Mouse (Mus musculus): Measurements from ENCODE around the gene Syt3.
A peak's percentile ranks its signal among the peaks of the same experiment; 100 is the strongest.

The Syt3 gene

DNA sequence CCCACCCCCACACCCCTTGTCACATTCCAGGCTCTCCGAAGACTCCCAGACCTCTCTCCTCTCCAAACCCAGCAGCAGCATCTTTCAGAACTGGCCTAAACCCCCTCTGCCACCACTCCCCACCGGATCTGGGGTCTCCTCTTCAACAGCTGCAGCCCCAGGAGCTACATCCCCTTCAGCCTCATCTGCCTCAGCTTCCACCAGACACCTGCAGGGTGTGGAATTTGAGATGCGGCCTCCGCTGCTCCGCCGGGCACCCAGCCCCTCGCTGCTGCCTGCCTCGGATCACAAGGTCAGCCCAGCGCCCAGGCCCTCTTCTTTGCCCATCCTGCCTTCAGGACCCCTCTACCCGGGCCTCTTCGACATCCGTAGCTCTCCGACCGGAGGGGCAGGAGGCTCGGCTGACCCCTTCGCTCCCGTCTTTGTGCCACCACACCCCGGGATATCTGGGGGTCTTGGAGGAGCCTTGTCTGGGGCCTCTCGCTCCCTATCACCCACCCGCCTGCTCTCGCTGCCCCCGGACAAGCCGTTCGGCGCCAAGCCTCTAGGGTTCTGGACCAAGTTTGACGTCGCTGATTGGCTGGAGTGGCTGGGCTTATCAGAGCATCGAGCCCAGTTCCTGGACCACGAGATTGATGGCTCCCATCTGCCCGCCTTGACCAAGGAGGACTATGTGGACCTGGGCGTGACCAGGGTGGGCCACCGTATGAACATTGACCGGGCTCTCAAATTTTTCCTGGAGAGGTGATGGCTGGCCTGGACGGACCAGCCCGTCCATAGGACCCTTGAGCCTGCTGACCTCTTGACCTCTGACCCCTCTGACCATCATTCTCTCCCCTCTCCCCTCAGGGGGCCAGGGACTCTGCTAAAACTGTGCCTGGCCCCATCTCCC lies 27.1 kb upstream of the Syt3 start:
- no peak for DNase-seq (ENCODE audit: extremely low read depth, low read depth)

DNA sequence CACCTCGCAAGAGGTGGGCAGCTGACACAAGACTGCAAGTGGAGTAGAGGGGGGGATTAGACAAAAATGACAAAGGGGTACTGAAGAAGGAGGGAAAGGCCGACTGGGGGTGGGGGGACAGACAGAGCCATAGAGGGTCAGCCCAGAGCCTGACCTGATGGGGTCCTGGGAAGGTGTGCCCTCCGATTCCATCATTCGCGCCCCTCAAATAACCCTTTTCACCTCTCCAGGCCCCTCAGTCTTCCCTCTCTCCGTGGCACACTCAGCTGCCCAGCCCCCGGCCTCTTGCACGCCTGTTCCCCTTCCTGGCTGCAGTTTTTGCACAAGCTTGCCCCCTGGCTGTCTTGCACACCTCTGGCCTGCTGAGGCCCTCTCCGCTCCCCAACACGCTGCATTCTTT lies 26.4 kb upstream of the Syt3 start:
- no peak for DNase-seq (ENCODE audit: extremely low read depth, low read depth)

DNA sequence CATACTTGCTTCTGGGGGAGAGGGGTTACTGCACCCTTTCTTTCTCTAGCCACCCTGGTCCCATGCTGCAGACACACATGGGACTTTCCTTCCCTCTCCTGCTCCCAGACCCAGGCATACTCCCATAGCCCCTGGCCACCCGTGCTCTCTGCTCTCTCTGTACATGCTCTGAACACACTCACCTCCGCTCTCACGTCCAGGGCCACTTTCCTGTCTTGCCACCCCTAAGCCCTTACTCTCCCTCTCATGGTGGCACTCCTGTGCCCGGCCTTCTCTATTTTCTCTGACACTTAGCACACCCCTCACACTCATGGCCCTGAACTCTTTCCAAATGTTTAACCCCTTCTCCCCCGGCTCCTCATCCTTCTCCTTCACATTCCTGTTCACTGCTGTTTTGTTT lies 25.9 kb upstream of the Syt3 start:
- no peak for DNase-seq (ENCODE audit: extremely low read depth, low read depth)

DNA sequence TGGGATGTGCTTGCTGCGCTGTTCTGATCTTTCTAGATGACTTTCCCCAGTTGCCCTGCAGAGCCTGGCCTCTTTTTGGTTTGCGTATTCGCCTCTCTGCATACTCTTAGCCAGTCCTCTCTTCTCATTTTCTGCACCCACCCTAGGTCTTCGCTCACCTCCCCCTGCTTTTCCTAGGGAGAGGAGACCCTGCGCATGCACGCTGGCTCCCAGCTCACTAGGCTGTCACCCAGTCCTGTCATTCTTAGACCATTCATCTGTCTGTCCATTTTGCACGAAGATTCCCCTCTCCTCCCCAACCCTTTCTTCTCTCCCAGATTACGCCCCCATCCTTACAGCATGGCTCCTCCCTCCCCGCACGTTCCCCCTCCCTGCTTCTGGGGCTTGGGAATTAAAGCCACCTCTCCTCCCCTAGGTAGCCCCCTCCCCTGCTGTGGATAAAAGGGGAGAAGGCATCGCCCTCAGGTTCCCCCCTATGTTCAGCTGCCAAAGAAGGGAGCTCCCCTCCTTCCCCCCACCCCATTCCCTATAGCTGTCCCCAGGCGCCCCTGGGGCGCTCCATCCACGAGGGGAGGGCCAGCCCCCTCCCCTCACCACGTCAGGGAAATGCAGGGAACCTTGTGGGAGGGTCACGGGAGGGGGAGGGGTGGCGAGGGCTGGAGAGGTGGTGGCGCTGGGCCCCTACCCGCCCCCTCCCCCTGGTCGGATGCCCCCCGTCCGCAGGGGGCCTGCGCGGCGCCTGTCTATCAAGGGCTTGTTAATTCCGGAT lies 24.8 kb upstream of the Syt3 start:
- DNase-seq (ENCODE audit: extremely low read depth, low read depth): no peak

DNA sequence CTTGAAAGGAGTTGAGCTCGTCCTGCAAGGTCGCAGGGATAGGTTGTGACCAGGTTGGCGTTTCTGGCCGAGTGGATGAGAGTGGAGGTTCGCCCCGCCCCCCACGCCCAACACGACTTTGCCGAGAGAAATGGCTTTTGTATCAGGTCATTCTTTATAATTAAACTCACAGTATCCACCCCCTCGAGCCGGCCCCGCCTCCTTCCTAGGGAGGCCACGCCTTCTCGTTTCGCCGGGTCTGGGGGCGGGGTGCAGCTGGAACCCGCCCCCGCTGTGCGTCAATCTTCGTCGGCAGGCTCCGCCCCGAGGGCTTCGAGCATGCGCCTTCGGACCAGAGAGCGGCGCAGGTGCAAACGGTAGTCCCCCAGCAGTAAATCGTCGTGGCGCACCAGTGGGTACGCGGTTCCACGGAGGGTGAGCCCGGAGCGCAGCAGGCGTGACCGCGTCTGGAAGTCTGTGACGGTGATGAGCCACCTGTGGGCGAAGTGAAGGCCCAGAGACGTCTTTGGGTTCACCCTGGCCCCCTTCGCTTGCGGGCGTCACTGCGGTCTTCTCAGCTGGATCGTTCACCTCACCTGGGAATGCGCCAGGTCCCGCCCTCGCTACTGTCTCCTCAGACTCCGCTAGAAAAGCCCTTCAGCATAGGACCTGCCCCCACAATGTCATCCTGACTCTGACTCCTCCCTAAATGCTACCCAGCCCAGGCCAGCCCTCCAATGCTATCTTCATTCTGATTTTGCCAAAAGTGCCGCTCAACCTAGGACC lies 23.8 kb upstream of the Syt3 start:
- DNase-seq (ENCODE audit: extremely low read depth, low read depth): peak; percentile 83

DNA sequence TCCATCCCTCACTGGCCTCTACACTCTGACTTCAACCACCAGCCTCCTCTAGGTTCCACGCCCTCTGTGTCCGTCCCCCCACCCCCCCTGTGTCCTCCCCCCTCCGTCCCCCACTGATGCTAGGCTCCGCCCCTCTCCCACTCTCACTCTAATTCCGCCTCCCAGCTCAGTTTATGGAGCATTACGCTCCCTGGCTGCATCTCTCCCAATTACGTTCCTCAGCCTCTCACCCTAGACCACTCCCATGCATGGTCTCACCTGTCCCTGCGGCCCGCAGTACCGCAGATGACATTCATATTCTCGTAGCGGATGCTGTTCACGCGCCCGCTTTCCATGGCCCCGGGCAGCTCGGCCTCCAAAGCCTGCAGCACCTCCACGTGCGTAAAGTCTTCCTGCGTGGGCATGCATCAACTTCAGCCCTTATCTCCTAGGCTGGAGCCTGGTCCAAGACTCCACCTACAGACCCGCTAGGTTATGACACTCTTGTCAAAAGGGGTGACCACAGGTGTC lies 23.1 kb upstream of the Syt3 start:
- no peak for DNase-seq (ENCODE audit: extremely low read depth, low read depth)

DNA sequence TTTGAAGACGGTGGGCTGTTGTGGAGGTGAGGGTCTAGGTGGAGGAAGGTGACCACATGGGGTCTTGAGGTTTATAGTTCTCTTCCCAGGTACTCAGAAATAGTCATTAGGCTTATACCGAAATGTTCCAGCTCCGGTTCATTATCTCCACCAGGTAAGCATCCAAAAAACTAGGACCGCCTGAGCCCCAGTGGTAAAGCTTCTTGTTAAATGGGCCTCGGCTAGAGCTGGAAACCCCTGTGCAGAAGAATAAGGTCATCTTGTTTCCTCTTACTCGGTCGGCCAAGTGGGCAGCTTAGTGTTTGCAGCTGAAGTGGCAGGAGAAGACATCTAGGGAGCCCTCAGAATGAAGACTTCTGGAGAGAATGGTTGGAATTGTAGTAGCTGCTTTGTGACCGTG lies 11.2 kb upstream of the Syt3 start:
- DNase-seq (ENCODE audit: extremely low read depth, low read depth): no peak

DNA sequence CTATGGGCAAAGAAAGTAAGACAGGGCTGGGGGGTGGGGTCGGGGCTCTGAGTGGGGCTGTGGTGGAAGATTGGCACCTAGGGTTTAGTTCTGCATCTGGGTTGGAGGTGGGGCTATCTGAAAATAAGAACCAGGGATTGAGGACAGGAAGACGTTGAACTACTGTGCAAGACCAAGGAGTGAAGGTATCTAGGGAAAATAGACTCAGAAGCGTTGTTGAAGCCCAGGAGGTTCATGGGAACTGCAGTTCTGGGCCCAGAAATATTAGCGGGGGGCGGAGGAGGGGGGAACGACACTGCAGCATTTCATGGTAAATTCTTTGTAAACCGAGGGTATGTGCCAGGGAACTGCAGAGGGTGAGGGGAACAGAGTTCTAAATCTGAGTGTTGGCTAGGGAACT lies 10.4 kb upstream of the Syt3 start:
- no peak for DNase-seq (ENCODE audit: extremely low read depth, low read depth)

DNA sequence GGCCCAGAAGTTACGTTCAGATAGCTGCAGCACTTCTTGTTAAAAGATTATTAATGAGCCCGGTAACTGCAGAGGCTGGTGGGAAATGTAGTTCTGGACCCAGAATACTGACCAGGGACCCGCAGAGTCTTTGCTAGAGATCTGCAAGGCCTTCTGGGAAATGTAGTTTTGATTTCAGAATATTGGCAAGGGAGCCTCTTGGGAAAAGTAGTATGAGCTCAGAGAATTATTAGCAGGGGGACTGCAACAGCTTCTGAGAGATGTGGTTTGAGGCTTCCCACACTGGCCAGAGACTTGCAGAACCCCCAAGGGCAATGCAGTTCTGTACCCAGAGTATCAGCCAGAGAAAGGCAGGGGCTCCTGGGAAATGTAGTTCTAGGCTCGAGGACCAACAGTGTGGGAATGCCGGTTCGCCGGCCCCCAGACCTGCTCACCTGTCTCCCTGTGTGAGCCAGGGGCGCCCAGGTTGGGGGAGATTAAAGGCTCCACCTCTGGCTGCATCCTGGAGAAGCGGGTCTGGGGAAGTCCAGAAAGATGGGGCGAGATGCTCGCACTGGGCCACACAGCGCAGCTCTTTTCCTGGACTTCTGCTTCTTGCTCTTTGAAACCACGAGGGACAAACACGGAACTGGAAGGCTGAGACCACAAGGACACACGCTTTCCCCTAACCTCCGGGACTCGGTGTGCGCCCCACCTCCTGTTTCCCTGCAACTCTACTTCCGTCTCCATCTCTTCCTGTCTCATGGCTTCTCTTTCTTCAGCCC lies 9.8 kb upstream of the Syt3 start:
- DNase-seq (ENCODE audit: extremely low read depth, low read depth): peak; percentile 96

DNA sequence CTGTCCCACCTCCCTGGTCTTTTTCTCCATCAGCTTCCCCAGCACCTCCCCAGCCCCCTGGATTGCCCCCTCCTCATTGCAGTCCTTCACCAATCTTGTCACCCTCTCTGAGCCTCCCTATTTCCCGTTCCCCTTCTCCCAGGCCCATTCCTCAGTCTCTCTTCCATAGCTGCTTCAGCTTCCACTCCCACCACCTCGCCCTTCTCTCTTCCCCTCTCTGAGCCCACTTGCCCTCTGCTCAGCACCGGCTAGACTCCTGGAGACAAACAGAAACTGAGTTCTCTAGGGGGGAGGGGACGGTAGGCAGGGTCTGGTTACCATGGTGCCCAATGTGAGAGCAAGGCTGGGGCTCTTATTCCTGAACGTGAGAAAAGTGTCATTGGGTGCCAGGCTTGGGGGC lies 9.1 kb upstream of the Syt3 start:
- DNase-seq (ENCODE audit: extremely low read depth, low read depth): no peak

DNA sequence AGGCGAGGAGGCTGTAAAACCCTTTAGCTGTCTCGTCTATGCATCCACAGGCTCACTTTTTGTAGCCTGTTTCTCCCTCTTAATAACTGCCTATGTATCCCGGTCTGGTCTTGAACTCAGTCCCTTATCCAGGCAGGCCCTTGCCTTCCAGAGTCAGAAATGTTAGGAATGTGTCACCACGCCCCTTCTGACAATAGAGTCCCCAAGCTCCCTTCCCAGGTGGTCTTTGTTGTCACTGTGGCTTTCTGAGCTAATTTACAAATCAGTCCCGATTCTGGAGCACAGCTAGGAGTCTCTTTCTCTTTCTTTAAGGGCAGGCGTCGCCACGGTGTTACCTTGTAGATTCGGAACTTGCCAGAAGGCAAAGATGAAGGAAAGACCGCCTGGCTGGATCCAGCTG lies 8.7 kb upstream of the Syt3 start:
- DNase-seq (ENCODE audit: extremely low read depth, low read depth): no peak

DNA sequence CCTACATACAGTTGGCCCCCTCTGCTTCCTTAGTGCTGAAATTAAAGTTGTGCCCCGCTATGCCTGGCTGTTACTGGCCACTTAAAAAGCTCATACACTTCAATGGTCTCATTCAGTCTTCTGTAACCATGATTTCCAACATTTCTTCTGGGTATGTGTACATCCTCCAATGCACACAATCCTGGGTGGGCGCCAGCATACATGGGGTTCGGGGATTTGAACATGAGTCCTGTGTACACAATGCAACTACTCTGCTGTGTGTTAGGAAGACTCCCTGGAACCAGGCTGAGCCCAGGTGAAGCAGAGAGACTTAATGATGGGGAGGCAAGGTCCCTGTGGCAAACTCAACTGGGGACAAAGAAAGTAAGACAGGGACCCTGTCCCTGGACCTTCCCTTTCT lies 8.1 kb upstream of the Syt3 start:
- DNase-seq (ENCODE audit: extremely low read depth, low read depth): no peak

DNA sequence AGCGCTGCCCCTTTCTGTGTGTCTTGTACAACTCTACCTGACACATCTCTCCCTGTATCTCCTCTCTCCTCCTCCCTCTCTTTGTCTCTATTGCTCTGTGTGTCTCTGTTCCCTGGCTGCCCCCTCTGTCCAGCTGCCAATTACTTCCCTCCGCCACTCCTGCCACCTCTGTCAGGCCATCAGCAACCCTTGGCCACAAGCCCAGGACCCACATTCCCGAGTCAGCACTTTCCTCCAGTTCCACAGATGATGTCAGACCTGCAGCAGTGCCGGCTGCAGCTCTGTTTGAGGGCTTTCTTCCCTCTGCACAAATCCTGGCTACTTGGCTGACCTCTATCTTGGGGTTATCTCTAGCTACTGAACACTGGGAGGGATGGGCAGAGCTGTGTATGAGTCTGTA lies 5.6 kb upstream of the Syt3 start:
- DNase-seq (ENCODE audit: extremely low read depth, low read depth): no peak

DNA sequence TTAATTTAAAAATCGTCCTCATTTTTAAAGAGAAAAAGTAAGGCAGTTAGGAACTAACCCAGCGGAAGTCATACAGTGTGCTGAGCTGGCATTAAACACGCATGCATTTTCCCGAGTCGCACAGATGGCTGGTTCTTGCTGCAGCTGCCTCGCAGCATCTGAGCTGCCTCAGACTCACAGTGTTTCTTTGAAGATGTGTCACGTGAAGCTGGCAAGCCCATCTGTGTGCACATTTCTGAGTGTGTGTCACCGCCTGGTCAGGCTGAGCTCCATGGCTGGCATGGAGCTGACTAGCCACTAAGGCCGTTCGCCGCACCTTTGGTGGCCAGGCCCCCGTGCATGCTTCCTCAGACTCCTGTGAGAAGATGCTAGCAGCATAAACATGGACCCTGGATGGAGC lies 1.4 kb upstream of the Syt3 start:
- no peak for DNase-seq (ENCODE audit: extremely low read depth, low read depth)

DNA sequence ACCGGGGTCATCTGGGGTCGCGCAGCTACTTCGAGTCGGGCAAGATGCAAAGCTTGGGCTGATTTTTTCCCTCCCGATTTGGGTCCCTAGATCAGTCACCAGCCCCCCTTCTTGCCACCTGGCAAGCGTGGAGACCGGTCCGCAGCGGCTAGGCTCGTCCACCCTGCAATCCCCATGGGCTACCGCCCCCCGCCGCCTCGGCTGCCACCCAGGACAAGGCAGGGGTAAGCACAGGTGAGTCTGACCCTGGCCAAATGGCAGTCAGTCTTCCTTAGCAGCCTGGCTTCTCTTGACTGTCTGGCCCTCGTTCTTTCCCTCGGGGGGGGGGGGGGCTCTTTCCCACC lies 786 bp downstream of the Syt3 start:
- no peak for DNase-seq (ENCODE audit: extremely low read depth, low read depth)

DNA sequence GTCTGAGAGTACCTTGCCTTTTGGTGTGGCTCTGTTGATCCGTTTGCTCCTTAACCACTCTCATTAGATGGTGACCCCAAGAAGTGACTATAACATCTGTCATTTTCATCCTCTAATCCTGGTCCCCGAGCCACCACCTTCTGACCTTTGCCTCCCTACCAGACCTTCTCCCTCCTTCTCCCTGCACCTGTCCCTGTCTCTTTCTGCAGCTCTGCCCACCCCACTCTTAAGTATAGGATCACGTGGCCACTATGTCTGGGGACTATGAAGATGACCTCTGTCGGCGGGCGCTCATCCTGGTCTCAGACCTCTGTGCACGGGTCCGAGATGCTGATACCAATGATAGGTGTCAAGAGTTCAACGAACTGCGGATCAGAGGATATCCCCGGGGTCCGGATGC lies 1.8 kb downstream of the Syt3 start, which contains the start of gene 1700008O03Rik:
TSS of gene 1700008O03Rik (minus strand) at position 101 of the 400 bp plus-strand sequence.
- DNase-seq (ENCODE audit: extremely low read depth, low read depth): no peak

DNA sequence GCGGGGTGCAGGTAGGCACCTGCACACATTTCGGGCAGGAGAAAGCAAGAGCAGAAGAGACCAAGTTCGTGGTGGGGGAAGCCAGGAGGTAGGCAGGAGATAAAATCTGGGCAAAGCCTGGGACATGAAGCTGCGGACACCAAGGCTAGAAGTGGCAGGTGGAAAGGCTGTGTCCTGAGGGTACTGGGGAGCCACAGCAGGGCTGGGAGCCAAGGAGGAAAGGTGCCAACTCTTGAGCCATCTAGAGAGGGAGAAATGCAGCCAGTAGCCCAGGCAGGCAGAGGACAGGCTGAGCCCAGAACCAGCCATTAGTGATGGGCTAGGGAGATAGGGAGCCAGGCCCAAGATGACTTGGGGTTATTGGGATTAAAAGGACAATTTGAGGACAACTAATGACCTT lies 7.9 kb downstream of the Syt3 start:
- no peak for DNase-seq (ENCODE audit: extremely low read depth, low read depth)

DNA sequence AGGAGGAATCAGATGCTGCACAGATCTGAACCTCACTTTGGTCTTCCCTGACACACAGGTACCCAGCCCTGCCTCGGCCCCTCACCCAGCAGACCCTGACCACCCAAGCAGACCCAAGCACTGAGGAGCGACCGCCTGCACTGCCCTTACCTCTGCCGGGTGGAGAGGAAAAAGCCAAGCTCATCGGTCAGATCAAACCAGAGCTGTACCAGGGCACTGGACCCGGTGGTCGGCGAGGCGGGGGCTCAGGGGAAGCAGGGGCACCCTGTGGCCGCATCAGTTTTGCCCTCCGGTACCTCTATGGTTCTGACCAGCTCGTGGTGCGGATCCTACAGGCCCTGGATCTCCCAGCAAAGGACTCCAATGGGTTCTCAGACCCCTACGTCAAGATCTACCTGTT lies 8.4 kb downstream of the Syt3 start:
- DNase-seq (ENCODE audit: extremely low read depth, low read depth): no peak

DNA sequence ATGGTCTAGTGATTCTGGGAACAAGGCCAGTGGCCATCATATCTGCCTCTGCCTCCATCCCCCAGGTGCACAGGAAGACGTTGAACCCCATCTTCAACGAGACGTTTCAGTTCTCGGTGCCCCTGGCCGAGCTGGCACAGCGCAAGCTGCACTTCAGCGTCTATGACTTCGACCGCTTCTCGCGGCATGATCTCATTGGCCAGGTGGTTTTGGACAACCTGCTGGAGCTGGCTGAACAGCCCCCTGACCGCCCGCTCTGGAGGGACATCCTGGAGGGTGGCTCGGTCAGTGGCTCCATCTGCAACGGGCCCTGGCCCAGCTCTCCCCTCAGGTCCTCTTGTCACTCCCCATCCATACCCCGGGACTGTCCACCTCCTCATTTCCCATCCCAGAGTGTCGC lies 9.4 kb downstream of the Syt3 start:
- no peak for DNase-seq (ENCODE audit: extremely low read depth, low read depth)

DNA sequence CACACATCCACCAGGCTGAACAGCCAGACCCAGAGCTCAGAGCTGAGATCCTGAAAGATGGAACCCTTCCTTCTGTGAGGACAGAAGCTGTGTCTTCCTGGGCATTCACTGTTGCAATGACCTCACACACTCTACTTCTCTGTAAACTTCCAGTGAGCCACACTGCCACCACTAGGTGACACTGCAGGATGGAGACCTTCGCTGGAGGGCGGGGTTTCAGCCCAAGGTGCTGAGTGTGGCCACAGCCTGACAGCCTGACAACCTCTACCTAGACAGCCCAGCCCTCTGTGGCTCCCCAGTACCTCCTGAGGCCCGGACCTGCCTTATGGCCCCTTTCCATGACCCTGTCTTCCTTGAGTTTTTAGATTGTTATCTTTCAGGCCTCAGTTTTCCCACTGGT lies 14.7 kb downstream of the Syt3 start:
- peak; percentile 26 for DNase-seq (ENCODE audit: extremely low read depth, low read depth)

DNA sequence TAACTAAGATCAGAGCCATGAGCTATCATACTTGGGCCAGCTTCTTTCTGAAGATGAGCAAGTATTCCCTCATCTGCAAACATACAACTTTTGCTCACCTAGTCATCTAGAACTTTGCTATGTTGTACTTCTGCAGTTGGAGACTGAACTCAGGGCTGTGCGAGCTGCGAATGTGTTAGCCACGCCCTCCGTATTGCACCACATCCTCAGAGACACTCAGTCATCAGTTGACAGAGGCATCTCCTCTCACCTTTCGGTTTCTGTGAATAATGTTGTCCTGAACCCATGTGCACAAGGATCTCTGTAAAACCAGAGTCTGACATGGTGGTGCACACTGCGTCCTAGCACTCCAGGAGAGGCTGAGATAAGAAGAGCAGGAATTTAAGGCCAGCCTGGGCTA lies 17.8 kb downstream of the Syt3 start:
- DNase-seq (ENCODE audit: extremely low read depth, low read depth): no peak

Data from MEL-GATA-1-ER (cell line).